Mouse (Mus musculus): Measurements from ENCODE around the gene Aff1.

Aff1 gene

GRCm38 (mm10) chr5:103691624-103692530 is at the start of gene Aff1:
TSS of gene Aff1 (plus strand) at chr5:103692374.
- peak; percentile 78 for DNase-seq (ENCODE audit: low spot score)

- no peak for DNase-seq (ENCODE audit: low spot score)
Measured at GRCm38 (mm10) chr5:103644167-103644566, 48.0 kb upstream of the Aff1 start.

GRCm38 (mm10) chr5:103647320-103647719 is 44.9 kb upstream of the Aff1 start:
- no peak for DNase-seq (ENCODE audit: low spot score)

DNA sequence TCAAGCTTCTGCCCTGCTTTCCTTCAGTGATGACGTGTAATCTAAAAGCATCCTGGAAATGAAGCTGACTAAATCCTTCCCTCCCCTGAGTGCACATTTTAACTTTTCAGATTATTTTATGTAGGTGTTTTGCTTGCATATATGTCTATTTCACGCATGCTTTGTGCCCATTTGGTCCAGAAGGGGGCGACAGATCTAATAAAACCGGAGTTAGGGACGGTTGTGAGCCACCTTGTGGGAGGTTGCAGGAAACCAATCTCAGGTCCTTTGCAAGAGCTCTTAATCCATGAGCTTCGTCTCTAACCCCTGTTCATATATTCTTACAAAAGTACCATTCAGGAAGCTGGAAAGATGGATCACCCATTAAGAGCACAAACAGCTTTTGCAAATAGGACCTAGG is 37.9 kb upstream of the Aff1 start:
- no peak for DNase-seq (ENCODE audit: low spot score)

DNA sequence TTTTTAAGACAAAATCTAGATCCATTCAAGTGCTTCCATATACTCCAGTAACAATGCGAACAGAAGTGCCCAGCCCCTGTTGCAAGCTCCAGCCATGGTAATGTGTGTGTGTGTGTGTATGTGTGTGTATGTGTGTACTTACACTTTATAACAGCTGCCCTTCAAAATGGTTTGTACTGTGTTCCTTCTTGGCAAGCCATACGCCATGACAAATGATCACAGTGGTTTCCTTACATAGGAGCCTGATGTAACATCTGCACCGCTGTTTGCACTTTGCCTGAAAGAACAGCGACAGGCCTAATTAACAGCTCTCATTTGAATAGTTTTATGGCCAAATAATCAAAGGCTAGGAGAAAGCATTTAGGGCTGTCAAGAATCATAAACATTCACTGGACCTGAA is 37.4 kb upstream of the Aff1 start:
- no peak for DNase-seq (ENCODE audit: low spot score)

DNA sequence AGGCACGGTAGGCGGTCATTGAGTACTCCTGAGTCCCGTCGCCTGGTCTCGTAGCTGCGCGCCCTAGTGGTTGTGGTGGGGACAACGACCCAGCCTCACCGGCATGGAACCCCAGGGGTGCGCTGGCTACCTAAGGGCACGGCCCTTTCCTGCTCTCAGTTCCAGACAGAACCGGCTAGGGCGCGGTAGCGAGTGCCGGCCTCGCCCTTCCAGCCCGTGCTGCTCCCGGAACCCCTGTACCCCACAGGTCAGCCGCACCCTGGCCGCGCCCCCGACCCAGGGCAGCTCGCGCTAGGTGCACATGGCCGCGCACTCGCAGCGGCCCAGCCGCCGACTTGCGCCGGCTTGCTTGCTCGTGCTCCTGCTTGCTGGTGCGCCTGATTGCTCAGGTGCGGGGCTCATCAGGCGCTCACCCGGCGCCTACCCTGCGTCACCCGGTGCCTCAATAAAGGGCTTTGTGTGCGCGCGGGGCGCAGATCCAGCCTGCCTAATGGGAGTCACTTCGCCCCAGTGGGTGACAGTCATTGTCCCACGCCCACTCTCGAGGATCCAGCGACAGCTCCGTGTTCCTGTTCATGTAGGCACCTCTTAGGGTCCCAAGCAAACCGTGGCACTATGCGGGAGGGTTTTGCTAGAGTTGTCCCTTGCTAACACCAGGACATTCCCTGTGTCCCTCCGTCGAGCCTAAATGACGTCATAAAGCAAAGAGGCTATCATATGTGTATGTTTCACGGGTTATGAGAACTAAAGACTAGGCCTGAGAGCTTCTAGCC is 36.6 kb upstream of the Aff1 start, which contains the start of gene 1700016H13Rik:
Gene 1700016H13Rik, minus strand, starts transcription at position 665 of the 773 bp plus-strand sequence.
- DNase-seq (ENCODE audit: low spot score): peak; percentile 51

- no peak for DNase-seq (ENCODE audit: low spot score)
Measured at GRCm38 (mm10) chr5:103658921-103659320, 33.3 kb upstream of the Aff1 start.

DNA sequence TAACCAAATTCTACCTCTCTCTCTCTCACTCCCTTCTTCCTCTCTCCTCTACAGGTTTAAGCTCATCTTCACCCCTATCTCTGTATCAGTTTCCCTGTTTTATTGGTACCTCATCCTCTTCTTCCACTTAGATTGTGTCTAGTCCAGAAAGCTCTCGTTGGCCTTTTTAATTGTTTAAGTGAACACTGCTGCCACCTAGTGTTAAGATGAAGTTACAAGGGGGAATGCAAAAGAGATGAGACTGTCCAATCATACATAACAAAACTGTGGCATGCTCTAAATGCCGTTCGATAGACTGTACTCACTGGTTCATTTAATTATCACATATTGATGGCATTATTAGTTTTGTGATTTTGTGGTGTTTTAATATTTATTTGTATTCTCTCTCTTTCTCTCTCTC is 32.6 kb upstream of the Aff1 start:
- no peak for DNase-seq (ENCODE audit: low spot score)

GRCm38 (mm10) chr5:103664932-103665331 is 27.2 kb upstream of the Aff1 start:
- no peak for DNase-seq (ENCODE audit: low spot score)

DNA sequence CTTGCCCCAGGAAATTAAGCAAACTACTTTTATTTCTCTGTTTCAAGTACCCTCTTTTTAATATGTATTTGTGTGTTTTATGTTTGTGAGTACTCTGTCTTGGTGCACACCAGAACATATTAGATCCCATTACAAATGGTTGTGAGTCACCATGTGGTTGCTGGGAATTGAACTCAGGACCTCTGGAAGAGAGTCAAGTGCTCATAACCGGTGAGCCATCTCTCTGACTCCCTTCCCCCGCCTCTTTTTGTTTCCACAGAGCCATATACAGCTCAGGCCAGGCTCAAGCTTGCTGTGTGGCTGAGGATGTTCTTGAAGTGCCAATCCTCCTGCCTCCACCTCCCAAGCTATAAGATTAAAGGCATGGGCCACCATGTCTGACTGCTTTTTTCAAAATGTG is 26.3 kb upstream of the Aff1 start:
- no peak for DNase-seq (ENCODE audit: low spot score)

- DNase-seq (ENCODE audit: low spot score): no peak
Measured at GRCm38 (mm10) chr5:103671858-103672257, 20.3 kb upstream of the Aff1 start.

DNA sequence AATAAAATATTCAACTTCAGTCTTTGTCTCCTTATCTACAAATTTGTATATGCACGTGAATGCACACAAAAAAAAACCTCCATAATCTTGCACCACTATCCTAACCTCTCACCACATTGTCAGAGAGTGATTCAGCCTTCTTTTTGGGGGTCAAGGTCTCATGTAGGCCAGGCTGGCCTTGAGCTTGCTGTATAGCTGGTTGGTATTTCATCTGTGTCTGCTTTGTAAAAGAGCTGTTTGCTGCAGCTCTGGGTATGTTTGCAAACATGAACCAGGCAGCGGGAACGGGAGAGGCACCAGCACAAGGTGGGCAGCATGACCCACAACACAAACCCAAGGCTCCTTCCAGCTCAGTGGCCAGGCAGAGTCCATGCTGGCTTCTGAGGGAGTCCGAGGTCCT is 18.6 kb upstream of the Aff1 start:
- DNase-seq (ENCODE audit: low spot score): no peak

DNA sequence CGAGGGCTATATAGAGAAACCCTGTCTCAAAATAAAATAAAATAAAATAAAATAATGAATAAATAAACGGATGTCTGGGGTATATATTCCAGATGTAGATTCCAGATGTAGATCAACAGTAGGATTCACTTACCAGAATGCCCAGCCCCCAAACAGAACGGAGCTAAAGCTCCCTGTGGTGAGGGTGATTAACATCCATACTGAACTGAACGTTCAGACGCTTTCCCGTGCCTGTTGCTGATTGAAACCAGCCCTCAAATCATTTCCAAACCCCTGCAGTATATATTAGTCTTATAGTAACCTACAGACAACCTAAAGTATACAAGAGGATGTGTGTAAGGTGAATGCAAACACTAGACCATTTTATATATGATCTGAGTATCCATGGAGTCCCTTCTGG is 17.7 kb upstream of the Aff1 start:
- DNase-seq (ENCODE audit: low spot score): no peak

- no peak for DNase-seq (ENCODE audit: low spot score)
Measured at GRCm38 (mm10) chr5:103676289-103676881, 15.8 kb upstream of the Aff1 start.

GRCm38 (mm10) chr5:103677894-103678293 is 14.3 kb upstream of the Aff1 start:
- DNase-seq (ENCODE audit: low spot score): no peak

DNA sequence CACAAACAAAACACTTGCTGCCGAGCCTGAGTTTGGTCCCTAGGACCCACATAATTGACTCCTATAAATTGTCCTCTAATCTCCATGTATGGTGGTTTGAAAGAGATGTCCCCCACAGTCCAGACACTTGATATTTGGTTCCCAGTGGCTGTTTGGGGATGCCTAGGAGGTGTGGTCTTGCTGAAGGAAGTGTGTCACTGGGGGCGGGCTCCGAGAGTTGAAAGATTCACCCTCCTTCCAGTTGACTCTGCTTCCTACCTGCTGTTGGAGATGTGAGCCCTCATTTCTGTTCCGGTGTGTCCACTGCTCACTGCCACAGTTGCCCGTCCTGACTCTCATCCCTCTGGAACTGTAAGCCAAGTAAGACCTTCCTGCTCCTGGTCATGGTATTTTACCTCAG is 13.2 kb upstream of the Aff1 start:
- no peak for DNase-seq (ENCODE audit: low spot score)

GRCm38 (mm10) chr5:103680381-103680780 is 11.8 kb upstream of the Aff1 start:
- DNase-seq (ENCODE audit: low spot score): peak; percentile 50

GRCm38 (mm10) chr5:103681824-103682223 is 10.3 kb upstream of the Aff1 start:
- DNase-seq (ENCODE audit: low spot score): no peak

GRCm38 (mm10) chr5:103689645-103690044 is 2.5 kb upstream of the Aff1 start:
- no peak for DNase-seq (ENCODE audit: low spot score)

DNA sequence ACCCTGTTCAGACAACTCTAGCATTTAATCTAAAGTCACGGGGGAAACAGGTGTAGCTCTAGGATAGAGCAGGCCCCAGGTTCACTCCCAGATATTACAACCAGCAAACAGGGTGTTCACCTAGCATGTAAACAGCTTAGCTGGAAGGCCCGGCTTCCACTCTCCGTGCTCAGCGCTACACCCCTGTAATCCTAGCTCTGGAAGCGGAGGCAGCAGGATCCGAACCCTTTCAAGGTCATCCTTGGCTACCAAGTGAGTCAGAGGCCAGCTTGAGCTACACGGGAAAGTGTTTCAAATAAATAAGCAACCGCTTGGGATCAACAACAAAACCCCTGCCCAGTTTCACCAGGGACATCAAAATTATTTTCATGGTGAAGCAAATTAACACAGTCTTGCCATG is 2.0 kb upstream of the Aff1 start:
- DNase-seq (ENCODE audit: low spot score): no peak

DNA sequence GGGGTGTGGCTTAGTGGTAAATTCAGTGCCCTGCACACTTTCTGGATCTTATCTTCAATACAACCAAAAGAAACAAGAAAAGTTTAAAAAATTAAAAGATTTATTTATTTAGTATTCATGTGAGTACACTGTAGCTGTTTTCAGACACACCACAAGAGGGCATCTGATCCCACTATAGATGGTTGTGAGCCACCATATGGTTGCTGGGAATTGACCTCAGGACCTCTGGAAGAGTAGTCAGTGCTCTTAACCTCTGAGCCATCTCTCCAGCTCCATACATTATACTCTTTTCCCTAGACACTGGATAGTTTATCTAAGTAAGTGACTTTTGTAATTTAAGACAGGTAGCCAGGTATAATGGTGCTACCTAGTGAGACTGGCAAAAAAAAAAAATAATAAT is 1.0 kb upstream of the Aff1 start:
- DNase-seq (ENCODE audit: low spot score): no peak

DNA sequence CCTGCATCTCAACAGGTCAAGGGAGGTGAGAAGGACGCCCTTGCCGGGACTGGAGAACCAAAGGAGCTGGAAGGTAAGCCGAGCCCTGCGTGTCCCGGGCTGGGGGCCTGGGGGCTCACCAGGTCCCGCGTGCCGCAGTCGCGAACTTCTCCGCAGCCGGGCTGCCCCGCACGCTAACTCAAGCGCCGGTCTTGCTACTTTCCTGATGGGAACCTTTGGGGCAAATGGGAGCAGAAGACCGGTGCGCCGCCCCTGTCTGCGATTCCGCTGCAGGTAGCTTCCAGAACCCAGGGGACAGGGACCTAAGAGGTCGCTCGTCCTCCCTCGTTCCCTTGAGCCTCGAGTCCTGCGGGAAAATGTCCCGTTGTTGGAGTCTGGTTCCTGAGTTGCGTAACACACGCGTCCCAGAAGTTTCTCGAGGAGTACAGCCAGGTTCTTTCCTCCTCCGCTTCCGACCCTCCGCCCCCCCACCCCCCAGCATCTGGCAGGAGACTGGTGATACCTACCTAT is 412 bp downstream of the Aff1 start:
- peak; percentile 2 for DNase-seq (ENCODE audit: low spot score)

Measured in ovary, postnatal 10 days (tissue).